Mouse (Mus musculus) brain, embryonic 14.5 days (tissue): Measurements from ENCODE around the gene Nod1.

ENCODE experiments used
- CTCF ChIP-seq: fragments of 200-500 bp; IDR thresholded peaks from 2 replicates; pipeline ENCODE4 v1.5.1; 2012; ENCODE audit warnings: inconsistent platforms, mild to moderate bottlenecking, moderate library complexity, borderline replicate concordance; ENCODE audit not compliant: insufficient read depth, insufficient read length; ENCODE audit errors: extremely low read depth
- POLR2A ChIP-seq: fragments of 200-500 bp; IDR thresholded peaks from 2 replicates; pipeline ENCODE4 v1.6.1; 2012; ENCODE audit warnings: mild to moderate bottlenecking, inconsistent platforms, borderline replicate concordance; ENCODE audit not compliant: poor library complexity, insufficient read depth, insufficient read length, severe bottlenecking; ENCODE audit errors: extremely low read depth

DNA sequence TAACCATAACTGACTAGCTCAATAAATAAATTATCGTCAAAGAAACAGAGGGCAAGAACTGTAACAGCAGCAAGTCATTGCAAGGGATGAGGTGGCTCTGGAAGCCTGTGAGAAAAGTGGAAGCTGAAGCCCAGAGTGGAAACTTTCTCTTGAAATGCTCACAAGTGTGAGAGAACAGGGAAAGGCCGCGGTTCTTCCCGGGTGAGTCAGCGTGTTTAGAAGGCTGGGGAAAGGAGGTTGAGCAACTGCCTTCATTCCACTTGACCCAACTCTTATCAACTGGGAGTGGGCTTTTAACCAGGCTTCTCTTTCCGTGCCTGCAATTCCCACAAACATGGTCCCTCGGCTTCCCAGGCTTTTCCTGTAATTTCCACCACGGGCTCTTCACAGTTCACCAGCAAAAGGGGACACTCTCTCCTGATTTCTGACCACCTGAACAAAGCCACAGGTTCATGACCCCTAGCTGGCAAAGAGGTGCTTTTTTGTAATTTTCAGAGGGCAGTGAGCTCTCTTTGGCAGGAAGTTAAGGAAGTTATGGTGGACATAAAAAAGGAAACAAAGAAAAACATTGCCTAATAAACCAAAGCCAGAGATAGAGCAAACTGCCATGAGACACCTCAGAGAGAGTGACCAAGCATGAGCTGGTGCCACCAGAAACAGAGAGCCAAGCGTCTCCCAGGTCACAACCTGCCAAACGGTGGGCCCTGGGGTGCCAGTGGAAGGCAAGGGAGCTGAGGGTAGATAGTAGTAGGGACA, 17.6 kb downstream of the Nod1 start:
- TF ChIP-seq CTCF, result no peak
- no peak for TF ChIP-seq POLR2A
